Mouse (Mus musculus) embryonic facial prominence, embryonic 13.5 days (tissue): Measurements from ENCODE around the gene Babam2. TPM values are rescaled to one million over a fixed set of nuclear protein-coding genes. Genes with fewer than 3 reads are reported as not detected.

Experiments used
- ATAC-seq: fragments of 200-750 bp; cut with Nextera tagmentation; 2 replicates; pipeline ENCODE4 v1.8.0; 2017; ENCODE audit warnings: low read depth; ENCODE audit not compliant: insufficient number of reproducible peaks, insufficient read depth, low FRiP score, low TSS enrichment
- H3K27ac ChIP-seq: fragments of 300-500 bp; sonication (generic); 2 replicates; pipeline ENCODE4 v1.5.1; 2015; ENCODE audit warnings: moderate library complexity, mild to moderate bottlenecking, inconsistent platforms
- H3K27me3 ChIP-seq: fragments of 300-500 bp; sonication (generic); 2 replicates; pipeline ENCODE4 v1.6.1; 2015; ENCODE audit warnings: mild to moderate bottlenecking, inconsistent platforms
- H3K36me3 ChIP-seq: fragments of 300-500 bp; sonication (generic); 2 replicates; pipeline ENCODE4 v1.6.1; 2015; ENCODE audit warnings: mild to moderate bottlenecking, inconsistent platforms
- H3K4me1 ChIP-seq: fragments of 300-500 bp; sonication (generic); 2 replicates; pipeline ENCODE4 v1.6.1; 2015; ENCODE audit warnings: inconsistent platforms
- H3K4me2 ChIP-seq: fragments of 300-500 bp; sonication (generic); 2 replicates; pipeline ENCODE4 v1.6.1; 2015; ENCODE audit warnings: moderate library complexity, mild to moderate bottlenecking, inconsistent platforms
- H3K4me3 ChIP-seq: fragments of 300-500 bp; sonication (generic); 2 replicates; pipeline ENCODE4 v1.5.1; 2015; ENCODE audit warnings: mild to moderate bottlenecking, inconsistent platforms
- H3K9ac ChIP-seq: fragments of 300-500 bp; sonication (generic); 2 replicates; pipeline ENCODE4 v1.6.1; 2015; ENCODE audit warnings: mild to moderate bottlenecking, inconsistent platforms
- H3K9me3 ChIP-seq: fragments of 300-500 bp; sonication (generic); 2 replicates; pipeline ENCODE4 v1.6.1; 2016; ENCODE audit warnings: inconsistent platforms
- WGBS: fragments of 180-500 bp; shearing (Covaris S2); methylation state at CpG from one replicate; pipeline ENCODE4 v1.1.7; 2015; ENCODE audit warnings: mixed read lengths; 5-methylcytosine and 5-hydroxymethylcytosine counted together
- polyA plus RNA-seq: library from polyadenylated mRNA; unstranded; fragments of >200 nt; fragmentation: Nextera tagmentation; extraction: Ambion mirVana; gene quantifications from 2 replicates; pipeline ENCODE4 v1.2.1, GENCODE M21; 2015

Babam2 gene
- polyA plus RNA-seq, 1 experiment from 2014 or later, result 50.1 TPM

GRCm38 (mm10) chr5:32071824-32072223 lies 374.3 kb downstream of the Babam2 start:
- Histone ChIP-seq H3K27me3 (no peaks in the 10 kb centered on the region), H3K36me3 (no peaks in the 10 kb centered on the region), H3K4me3 (no peak overlapping the region), H3K9ac (no peak overlapping the region), H3K4me2 (no peak overlapping the region), H3K27ac (no peak overlapping the region), H3K9me3 (no peaks in the 10 kb centered on the region), H3K4me1 (peaks cover 26% of the 10 kb centered on the region)
- 87% methylated on average over 5 of the region's 5 CpGs for WGBS
- no peak for ATAC-seq

DNA sequence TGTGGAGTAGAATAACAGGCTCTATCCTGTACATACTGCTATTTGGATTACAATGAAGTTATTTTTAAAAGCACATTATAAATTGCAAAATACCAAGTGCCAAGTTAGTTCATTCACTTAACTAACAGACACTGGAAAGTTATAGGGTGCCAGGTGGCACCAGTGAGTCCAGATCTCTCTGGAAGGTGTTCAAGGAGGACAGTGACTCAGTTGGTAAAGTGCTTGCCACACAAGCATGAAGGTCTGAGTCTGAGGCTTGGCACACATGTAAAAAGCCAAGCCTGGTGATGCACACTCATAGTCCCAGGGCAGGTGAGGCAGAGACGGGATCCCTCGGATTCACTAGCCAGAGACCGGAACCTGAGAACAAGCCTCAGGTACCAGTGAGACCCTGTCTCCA lies 375.4 kb downstream of the Babam2 start:
- no peak overlapping the region for H3K27ac ChIP-seq
- no peaks in the 10 kb centered on the region for H3K27me3 ChIP-seq
- H3K36me3 ChIP-seq, result no peaks in the 10 kb centered on the region
- H3K9ac ChIP-seq, result no peak overlapping the region
- no peak for ATAC-seq
- H3K4me1 ChIP-seq, result peaks cover 15% of the 10 kb centered on the region
- no peak overlapping the region for H3K4me2 ChIP-seq
- WGBS, result 98% methylated on average over 3 of the region's 3 CpGs
- no peaks in the 10 kb centered on the region for H3K9me3 ChIP-seq
- H3K4me3 ChIP-seq, result no peak overlapping the region

DNA sequence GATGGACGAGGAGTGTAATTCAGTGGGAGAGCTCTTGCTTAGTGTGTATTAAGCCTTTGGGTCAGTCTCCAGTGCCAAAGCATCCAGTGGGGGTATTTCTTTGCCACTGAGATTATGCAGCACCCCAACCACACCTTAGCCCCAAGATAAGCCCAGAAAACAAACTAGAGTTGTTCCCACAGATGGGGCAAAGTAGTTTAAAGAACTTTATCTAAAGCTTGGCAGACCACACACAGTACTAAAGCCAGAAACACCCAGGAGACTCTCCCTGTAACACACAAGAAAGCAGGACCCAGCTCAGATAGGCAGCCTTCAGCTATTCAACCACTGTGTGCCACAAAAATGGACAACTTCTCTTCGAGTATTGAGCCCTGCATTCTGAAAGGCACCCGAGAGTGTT lies 376.6 kb downstream of the Babam2 start:
- no peaks in the 10 kb centered on the region for H3K9me3 ChIP-seq
- H3K27ac ChIP-seq, result no peak overlapping the region
- no peak overlapping the region for H3K4me2 ChIP-seq
- no peak for ATAC-seq
- WGBS, result 85% methylated on average over 3 of the region's 3 CpGs
- H3K27me3 ChIP-seq, result no peaks in the 10 kb centered on the region
- peaks cover 26% of the 10 kb centered on the region for H3K4me1 ChIP-seq
- H3K36me3 ChIP-seq, result no peaks in the 10 kb centered on the region
- H3K4me3 ChIP-seq, result no peak overlapping the region
- H3K9ac ChIP-seq, result no peak overlapping the region

GRCm38 (mm10) chr5:32077139-32077538 lies 379.7 kb downstream of the Babam2 start:
- Histone ChIP-seq H3K4me3 (no peak overlapping the region), H3K27ac (no peak overlapping the region), H3K36me3 (no peaks in the 10 kb centered on the region), H3K9me3 (no peaks in the 10 kb centered on the region), H3K4me1 (peaks cover 36% of the 10 kb centered on the region), H3K9ac (no peak overlapping the region), H3K4me2 (no peak overlapping the region), H3K27me3 (no peaks in the 10 kb centered on the region)
- WGBS, result 93% methylated on average over 3 of the region's 3 CpGs
- no peak for ATAC-seq

GRCm38 (mm10) chr5:32078986-32079385 lies 381.5 kb downstream of the Babam2 start:
- Histone ChIP-seq H3K4me1 (peaks cover 42% of the 10 kb centered on the region), H3K27ac (peak overlapping the region; percentile 82)

DNA sequence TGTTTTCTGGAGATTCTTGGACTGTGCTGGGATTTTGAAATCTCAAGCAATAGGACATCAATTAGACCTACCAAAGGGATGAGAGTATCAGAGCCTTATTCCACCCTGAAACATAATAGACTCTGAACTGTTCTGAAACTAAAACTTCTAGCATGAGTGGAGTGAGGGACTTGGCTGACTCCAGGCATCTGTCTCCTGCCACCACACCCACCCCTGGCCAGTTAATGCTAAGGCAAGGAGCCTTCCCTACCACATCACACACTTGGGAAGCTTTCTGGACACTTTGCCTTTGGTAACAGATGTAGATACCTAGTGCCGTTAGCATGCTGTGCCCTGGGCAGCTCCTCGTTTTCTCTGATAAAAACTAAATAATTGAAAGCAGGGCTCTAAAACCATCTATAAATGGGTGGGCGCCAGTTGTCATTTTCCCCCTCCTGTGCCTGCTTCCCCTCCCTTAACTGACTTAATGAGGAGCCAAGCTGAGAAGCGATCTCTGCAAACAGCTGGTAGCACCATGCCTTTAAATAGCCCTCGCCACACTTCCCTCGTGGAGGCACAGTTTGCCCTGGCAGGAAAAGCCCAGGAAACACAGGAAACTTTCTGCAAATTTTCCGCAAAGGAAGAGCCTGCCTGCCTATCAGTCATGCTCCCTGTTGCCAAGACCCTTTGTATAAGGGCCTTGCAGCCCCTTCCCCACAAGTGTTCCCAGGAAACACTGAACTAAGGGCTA lies 383.2 kb downstream of the Babam2 start:
- Histone ChIP-seq H3K9ac (no peak overlapping the region), H3K4me1 (peaks cover 58% of the 10 kb centered on the region), H3K36me3 (no peaks in the 10 kb centered on the region), H3K4me2 (no peak overlapping the region), H3K9me3 (no peaks in the 10 kb centered on the region), H3K27me3 (no peaks in the 10 kb centered on the region), H3K27ac (peak overlapping the region; percentile 82), H3K4me3 (no peak overlapping the region)
- WGBS, result 33% methylated on average over 7 of the region's 7 CpGs
- ATAC-seq, result no peak

More at GRCm38 (mm10) chr5:32078986-32079385, 381.5 kb downstream of the Babam2 start:
- WGBS, result 26% methylated on average over 4 of the region's 4 CpGs
- Histone ChIP-seq H3K4me2 (no peak overlapping the region), H3K27me3 (no peaks in the 10 kb centered on the region), H3K9ac (no peak overlapping the region), H3K36me3 (no peaks in the 10 kb centered on the region), H3K4me3 (no peak overlapping the region), H3K9me3 (no peaks in the 10 kb centered on the region)
- ATAC-seq, result no peak

DNA sequence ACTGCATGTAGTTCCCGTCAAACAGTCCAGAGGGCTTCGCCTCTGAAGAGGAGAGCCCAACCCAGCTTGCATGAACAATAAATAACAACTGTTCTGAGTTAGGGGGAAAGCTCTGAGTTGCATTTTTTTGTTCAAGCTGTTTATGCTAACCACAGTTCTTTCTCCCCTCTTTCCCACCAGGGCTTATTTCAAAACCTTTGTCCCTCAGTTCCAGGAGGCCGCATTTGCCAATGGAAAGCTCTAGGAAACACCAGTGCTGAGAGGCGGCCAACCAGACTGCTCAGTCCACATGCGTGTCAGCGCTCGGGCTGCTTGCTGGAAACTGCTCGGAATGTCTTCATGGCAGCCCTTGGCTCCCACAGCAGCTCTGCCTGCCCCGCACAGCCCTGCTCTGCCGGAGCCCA lies 386.9 kb downstream of the Babam2 start:
- Histone ChIP-seq H3K4me2 (no peak overlapping the region), H3K4me3 (no peak overlapping the region), H3K9ac (no peak overlapping the region), H3K27ac (peak overlapping the region; percentile 95), H3K36me3 (no peaks in the 10 kb centered on the region), H3K9me3 (no peaks in the 10 kb centered on the region), H3K4me1 (peaks cover 53% of the 10 kb centered on the region), H3K27me3 (no peaks in the 10 kb centered on the region)
- 48% methylated on average over 10 of the region's 10 CpGs for WGBS
- ATAC-seq, result peak; percentile 38; the same call in 1 of the 2 replicates

GRCm38 (mm10) chr5:32085566-32085965 lies 388.1 kb downstream of the Babam2 start:
- Histone ChIP-seq H3K4me1 (peaks cover 43% of the 10 kb centered on the region), H3K4me3 (no peak overlapping the region), H3K4me2 (no peak overlapping the region), H3K36me3 (no peaks in the 10 kb centered on the region), H3K27ac (peak overlapping the region; percentile 95), H3K9ac (no peak overlapping the region), H3K27me3 (no peaks in the 10 kb centered on the region), H3K9me3 (no peaks in the 10 kb centered on the region)
- no peak for ATAC-seq
- WGBS, result 93% methylated on average over 2 of the region's 2 CpGs

- H3K27ac ChIP-seq, result no peak overlapping the region
- no peak for ATAC-seq
- no peaks in the 10 kb centered on the region for H3K9me3 ChIP-seq
- WGBS, result 93% methylated on average over 2 of the region's 2 CpGs
- H3K4me1 ChIP-seq, result peaks cover 39% of the 10 kb centered on the region
- H3K9ac ChIP-seq, result no peak overlapping the region
- H3K27me3 ChIP-seq, result no peaks in the 10 kb centered on the region
- H3K36me3 ChIP-seq, result no peaks in the 10 kb centered on the region
- H3K4me2 ChIP-seq, result no peak overlapping the region
- no peak overlapping the region for H3K4me3 ChIP-seq
These were observed 388.5 kb downstream of the Babam2 start for GRCm38 (mm10) chr5:32085971-32086370.

DNA sequence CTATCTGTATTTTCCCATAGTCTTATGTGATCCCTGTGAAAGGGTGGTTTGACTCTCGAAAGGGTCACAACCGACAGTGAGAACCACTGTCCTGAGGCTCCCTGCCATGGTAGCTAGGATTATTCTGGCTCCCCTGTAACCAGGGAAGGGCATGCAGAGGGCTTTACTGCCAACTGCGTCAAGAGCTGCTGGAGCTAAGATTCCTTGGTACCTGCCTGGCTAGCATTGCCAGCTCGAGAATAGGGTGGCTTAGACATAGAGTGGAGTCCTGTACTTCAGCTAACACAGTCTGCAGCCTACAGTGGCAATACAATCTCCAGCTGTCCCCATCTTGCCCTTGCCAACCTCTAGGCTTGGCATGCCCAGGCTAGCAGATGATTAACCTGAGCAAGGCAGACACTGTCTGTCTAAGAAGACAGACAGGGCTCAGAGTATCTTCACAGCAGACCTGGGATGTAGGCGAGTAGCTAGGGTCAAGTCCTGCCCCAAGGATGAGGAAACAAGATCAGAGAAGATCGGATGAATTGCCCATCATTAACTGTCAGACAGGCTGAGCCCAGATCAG lies 389.1 kb downstream of the Babam2 start:
- no peak overlapping the region for H3K27ac ChIP-seq
- H3K4me3 ChIP-seq, result no peak overlapping the region
- H3K27me3 ChIP-seq, result no peaks in the 10 kb centered on the region
- ATAC-seq, result no peak
- WGBS, result 86% methylated on average over 6 of the region's 6 CpGs
- H3K9ac ChIP-seq, result no peak overlapping the region
- H3K4me2 ChIP-seq, result no peak overlapping the region
- H3K36me3 ChIP-seq, result no peaks in the 10 kb centered on the region
- H3K9me3 ChIP-seq, result no peaks in the 10 kb centered on the region
- peaks cover 33% of the 10 kb centered on the region for H3K4me1 ChIP-seq

- Histone ChIP-seq H3K9me3 (no peaks in the 10 kb centered on the region), H3K27ac (peak overlapping the region; percentile 41; the same call in 1 of the 2 replicates)
- 40% methylated on average over 5 of the region's 5 CpGs for WGBS
These were observed 392.0 kb downstream of the Babam2 start for GRCm38 (mm10) chr5:32089481-32089880.

DNA sequence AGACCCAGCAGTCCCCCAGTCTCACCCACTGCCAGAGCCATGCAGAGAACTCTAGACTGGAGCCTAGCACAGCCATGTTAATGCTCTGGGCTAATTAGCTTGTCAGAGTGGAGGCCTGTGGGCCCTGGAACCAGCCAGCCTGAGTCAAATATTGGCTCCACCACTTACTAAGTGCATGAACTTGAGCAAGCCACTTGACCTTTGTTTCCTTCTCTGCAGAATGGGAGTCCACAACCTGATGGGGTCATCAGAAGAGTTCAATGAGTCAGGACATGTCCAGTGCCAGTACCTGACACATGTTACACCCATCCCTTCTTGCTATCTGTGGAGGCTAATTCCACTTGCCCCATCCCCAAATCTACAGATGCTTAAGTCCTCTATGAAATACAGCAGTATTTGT lies 394.8 kb downstream of the Babam2 start:
- Histone ChIP-seq H3K9me3 (no peaks in the 10 kb centered on the region), H3K4me3 (no peak overlapping the region), H3K4me2 (no peak overlapping the region), H3K27ac (no peak overlapping the region), H3K27me3 (no peaks in the 10 kb centered on the region), H3K9ac (no peak overlapping the region), H3K4me1 (peaks cover 7% of the 10 kb centered on the region; the same call in 1 of the 2 replicates), H3K36me3 (no peaks in the 10 kb centered on the region)
- ATAC-seq, result no peak

More at GRCm38 (mm10) chr5:32089481-32089880, 392.0 kb downstream of the Babam2 start:
- ATAC-seq, result no peak
- Histone ChIP-seq H3K27me3 (no peaks in the 10 kb centered on the region), H3K9ac (no peak overlapping the region), H3K36me3 (no peaks in the 10 kb centered on the region), H3K4me1 (peaks cover 23% of the 10 kb centered on the region), H3K4me3 (no peak overlapping the region), H3K4me2 (no peak overlapping the region)
